Mouse (Mus musculus) spleen, embryonic (tissue): ENCODE results near the gene Mex3a.

Experiments
- CTCF ChIA-PET: fragments of 350-600 bp; sonication (Branson Sonifier 250); formaldehyde crosslinking; loops from one replicate; lab custom pipeline; 2022; lab: Charles Lee

The Mex3a gene

DNA sequence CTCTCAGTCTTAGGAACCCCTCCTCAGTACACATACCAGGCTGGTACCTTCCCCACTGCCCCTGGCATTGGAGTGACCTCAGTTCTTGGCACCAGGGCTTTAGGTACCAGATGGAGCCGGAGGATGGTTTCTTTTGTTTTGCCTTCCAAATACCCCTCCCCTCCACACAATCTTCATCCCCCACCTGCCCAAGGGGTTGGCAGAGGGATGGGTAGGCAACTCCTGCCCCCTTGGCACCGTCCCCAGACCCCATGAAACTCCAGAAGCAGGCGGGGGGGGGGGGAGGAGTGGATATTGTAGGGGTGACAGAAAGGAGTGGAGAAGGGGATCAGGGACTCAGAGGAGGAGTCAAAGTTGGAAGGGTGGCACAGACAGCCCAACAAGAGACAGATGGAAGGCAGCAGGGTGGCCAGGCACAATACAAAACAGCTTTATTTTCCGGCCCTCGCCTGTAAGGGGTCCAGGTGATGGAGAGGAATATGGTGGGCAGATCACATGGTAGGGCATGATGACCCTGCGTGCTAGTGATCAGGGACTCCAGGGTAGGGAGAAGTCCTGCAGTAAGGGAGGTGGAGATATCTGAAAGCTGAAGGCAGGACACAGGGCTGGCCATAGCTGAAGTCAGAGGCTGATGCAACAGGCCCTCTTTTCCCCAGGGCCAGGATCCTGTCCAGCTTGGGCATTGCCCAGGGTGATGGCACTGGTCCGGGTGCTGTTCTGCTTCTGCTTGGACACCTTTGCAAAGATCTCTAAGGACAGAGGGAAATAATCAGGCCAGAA, 9.6 kb downstream of the Mex3a start:
- CTCF ChIA-PET = interaction anchor here (0.5 kb wide), 1 partner anchor 60 kb away, joined by 5 read pairs; no protein-coding TSS in a partner anchor

DNA sequence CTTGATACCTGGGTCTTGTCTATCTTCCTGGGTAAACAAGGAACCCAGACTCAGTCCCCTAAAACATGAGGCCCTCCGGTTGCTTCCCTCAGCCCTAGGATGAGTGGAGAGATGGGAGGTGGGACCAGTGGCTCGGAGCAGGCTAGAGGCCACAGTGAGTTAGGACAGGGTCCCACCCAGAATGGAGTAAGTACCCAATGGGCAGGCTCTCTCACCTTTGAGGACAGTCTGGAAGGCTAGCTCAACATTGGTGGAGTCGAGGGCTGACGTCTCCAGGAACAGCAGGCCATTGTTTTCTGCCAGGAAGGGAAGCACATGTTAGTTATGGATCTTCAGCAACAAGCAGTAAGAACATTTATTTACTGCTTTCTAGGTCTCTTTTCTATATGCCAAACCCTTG, 10.3 kb downstream of the Mex3a start:
- CTCF ChIA-PET = interaction anchor here (0.5 kb wide), 1 partner anchor 60 kb away, joined by 5 read pairs; no protein-coding TSS in a partner anchor

DNA sequence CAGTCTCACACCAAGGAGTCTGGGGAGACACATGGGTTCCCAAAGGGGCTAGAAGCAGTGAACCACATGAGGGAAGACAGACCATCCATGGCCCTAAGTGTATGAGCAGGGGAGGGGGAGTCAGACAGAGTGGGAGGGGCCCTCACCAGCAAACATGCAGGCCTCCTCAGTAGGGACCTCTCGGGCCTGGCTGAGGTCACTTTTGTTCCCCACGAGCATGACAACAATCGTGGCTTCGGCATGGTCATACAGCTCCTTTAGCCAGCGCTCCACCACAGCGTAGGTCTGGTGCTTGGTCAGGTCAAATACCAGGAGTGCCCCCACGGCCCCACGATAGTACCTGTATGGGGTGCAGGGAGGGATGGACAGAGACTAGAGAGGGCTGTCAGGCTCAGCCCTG, 11.0 kb downstream of the Mex3a start:
- CTCF ChIA-PET = interaction anchor here (0.9 kb wide), 1 partner anchor 11 kb away, joined by 3 read pairs; the partner anchor contains the start of gene Mex3a

DNA sequence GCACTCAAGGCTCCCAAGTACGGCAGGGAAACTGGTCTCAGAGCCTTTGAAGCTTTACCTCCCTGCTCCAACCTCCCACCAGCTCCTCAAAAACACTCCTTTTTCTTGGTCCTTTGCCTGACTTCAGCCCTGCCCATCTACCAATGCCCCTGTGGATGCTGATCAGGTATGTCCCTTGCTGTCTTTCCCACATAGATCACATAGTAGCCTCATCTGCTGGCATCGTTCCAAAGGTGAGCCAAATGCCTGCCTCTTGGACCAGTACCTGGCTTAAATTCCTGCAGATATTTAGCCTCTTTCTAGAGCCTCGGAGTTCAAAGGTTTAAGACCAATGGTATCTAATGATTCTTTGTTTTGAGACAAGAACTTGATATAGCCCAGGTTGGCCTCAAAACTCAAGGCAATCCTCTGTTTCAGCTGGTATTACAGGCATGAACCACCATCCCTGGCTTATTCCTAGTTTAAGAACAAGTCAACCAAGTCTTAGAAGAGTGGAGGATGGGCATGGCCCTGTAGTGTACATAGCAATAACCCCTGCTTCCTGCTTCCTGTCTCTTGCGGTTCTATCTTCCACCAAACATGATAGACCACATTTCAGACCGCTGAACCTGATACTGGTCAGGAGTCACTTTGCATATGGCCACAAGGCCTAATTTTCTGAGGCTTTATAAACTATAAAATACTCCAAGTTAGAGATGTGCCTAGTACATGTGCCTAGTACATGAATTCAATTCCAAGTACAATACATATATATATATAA, 11.6 kb downstream of the Mex3a start:
- CTCF ChIA-PET = interaction anchor here (0.9 kb wide), 1 partner anchor 12 kb away, joined by 3 read pairs; the partner anchor contains the start of gene Mex3a

DNA sequence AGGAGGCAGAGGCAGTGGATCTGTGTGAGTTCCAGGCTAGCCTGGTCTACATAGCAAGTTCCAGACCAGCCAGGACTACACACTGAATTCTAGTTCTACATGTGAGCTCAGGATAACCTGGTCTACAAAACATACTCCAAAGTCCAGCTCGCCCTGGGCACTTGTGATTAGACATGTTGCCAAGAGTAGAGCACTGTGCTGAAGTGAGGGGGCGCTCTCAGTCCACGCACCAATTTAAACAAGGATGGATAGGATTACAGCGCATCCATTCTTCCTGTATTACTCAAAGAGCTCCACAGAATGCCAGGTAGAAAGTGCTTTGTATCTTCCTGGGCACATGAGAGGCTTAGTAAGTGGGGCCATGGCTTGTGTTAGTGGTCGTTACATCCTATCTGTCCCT, 12.3 kb downstream of the Mex3a start:
- CTCF ChIA-PET = interaction anchor here (0.6 kb wide), 1 partner anchor 790 kb away, joined by 3 read pairs; no protein-coding TSS in a partner anchor

DNA sequence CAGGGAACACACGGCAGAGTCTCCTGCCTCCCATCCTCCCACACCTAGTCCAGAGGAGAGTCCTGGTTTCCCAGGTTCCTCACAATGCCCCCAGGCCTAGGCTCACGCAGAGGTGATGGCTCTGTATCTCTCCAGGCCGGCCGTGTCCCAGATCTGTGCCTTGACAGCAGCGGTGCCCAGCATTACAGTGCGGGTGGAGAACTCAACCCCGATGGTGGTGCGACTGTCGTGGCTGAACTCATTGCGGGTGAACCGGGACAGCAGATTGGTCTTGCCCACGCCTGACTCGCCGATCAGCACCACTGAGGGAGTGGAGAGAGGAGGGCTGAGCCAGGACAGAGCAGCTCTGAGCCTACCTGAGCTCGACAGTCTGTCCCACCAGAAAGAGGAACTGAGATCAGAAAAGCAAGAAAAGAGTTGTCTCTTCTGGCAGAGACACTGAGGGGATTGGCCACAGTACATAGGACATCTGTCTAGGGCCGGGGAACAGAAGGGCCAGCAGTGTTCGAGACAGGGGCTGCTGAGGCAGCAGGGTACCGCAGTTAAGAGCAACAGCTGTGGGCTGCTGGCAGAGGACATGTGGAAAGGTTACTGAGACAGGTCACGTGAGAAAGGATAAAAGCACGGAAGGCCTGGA, 12.9 kb downstream of the Mex3a start:
- CTCF ChIA-PET = interaction anchor here (0.6 kb wide), 1 partner anchor 790 kb away, joined by 3 read pairs; no protein-coding TSS in a partner anchor

DNA sequence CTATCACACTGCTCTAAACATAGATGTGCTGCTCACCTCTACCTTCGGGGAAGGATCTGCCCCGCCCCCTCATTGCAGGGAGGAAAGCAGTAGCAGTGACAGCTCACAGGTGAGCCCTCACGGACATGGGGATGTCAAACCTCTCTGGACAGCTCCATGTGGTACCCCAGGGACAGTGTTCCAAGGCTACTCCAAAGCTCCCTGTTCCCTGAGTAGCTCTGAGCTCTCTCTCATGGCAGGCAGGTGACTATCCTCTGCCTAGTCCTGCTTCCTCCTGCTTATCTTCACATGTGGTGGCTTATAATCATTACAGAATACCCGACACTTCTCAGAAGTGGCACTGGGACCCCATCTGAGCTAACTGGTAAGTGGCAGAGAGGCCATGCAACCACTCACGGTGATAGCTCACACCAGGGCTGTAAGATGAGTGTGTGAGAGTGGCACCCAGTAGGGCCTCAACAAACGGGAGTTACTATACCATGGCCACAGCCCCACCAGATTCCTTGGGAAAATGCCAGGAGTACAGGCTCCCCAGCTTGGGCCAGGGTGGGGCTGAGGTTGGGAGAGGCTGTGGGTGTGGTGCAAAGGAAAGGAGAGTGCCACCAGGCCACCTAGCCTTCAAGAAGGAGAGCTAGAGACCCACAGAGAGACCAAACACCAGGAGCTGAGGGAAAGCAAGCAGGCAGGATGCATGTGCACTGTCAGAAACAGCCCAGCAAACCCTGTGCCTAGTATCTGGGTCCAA, 14.7 kb downstream of the Mex3a start:
- CTCF ChIA-PET = interaction anchor here (0.7 kb wide), 1 partner anchor 44 kb away, joined by 4 read pairs; no protein-coding TSS in a partner anchor

DNA sequence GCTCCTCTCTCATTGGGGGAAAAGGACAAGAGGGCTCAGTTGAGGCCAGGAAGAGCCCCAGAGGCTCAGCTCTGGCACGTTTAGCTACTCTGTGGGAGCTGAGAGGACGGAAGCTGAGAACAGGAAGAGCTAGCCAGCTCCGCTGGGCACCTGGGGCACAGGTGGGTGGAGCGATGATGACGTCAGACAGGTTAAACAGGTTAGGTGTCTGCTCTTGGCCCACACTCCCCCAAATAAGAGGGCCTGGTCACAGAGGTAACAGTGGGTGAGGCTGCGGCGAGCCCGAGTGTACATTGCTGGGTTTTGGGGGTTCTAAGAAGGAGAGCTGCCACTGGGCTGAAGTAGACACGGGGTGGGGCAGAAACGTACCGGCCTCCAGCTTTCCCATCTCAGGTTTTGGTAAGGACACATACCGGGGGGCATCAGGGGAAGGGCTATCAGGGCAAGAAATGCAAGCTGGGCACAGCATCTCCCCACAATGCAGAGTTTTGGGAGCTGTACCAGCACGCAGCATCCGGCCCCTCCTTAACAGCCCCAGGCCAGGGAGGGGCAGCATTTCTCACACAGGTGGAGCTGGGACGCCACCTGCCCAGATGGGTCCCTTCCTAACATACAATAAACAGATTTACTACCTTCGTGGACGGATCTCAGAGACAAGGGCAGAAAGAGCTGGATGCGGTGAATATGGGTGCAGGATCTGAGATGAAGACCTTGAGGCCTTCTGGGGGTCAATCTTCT, 16.2 kb downstream of the Mex3a start, which contains the start of gene Rab25:
Gene Rab25 (minus strand): TSS at position 121 of the 738 bp plus-strand sequence.
- CTCF ChIA-PET = no interaction called here

DNA sequence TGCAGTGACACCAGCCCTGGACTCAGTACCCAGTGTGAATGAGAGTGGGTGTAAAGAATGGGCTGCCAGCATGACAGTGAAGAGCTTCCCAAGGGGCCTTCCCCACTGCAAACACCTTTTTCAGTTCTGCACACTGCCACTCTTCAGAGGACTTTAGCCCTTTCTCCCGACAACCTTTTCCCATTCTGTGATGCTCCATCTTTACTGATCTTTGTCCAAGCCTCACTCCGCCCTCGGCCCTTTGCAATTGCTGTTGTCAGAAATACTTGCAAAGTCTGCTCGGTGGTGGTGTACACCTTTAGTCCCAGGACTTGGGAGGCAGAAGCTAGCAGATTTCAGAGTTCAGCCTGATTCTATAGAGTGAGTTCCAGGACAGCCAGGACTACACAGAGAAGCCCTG, 19.4 kb downstream of the Mex3a start:
- CTCF ChIA-PET = no interaction called here

DNA sequence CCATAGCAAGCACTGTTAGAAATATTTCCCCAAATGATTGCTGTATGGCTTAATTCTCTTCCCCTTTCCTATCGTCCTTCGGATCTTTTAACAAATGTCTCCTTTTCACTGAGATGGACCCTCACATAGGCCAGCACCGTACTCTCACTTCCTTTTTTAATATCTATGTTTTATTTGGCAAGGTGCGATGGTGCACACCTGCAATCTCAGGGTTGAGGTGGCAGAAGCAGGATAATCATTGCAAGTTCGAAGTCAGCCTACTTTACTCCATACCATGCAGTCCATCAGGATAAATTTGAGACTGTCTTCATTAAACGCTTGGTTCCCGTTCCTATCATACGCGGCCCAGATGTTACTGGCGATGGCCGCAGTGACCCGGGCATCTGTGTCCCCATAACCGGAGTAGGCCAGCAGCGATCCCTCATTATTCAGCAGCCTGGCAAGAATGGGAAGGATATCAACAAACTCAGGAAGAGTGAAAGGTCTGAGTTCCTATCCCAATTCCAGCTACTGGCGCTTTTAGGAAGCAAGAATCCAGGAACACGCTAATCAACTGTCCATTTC, 20.0 kb downstream of the Mex3a start:
- CTCF ChIA-PET = no interaction called here

DNA sequence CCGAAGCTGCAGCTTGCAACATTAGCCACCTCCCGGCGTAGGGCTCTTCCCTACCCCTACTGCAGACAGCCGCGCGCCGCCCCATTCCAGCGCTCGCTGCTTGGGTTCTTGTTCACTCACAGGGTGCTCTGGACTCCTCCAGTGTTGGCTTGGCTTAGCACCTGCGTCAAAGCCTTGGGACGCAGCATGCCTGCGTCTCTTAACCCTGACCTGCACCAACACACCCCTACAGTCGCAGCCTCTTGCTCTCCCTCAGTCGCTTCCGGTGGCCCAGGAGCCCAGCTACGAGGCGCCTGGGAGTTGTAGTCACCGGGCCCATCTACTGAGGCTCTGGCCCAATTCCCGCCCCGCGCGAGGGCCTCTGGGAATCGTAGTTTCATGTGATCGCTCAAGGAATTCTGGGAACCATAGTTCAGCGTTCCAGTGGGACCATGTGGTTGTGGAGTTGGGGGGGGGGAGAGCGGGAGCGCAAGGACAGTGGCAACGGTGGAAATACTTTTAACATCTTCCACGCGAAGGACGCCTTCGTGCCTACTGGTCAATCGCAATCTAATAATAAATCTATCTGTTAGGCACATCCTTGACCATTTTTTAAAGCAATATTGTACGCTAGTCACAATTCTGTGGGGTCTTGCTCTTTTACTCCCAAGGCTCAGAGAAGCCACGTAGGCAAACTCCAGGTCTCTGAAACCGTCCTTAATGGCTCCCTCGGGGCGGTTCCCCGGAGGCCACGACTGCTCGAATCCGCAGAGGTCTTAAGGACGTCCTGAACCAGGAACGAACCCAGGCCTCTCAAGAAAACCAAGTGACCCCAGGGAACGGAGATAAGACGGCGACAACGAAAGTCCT, 20.7 kb downstream of the Mex3a start, which contains the start of gene Lamtor2:
Gene Lamtor2 (minus strand): TSS at position 399 of the 849 bp plus-strand sequence.
- CTCF ChIA-PET = no interaction called here

DNA sequence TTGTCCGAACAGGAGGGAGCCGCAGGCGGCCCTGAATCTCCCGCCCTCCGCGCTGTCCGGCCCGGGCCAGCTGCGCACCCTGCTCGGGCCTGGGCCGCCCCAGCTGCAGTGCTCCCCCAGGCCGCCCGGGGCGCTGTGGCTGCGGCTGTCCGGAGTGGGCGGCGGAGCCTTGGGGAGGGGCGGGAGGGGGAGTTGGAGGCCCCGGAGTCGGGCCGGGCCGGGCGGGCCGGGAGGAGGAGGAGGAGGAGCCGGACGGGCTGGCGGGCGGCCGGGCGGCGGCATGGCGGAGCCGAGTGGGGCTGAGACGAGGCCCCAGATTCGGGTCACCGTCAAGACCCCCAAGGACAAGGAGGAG, 21.3 kb downstream of the Mex3a start, which contains the start of gene Ubqln4:
Gene Ubqln4 (plus strand): TSS at position 234 of the 355 bp plus-strand sequence.
- CTCF ChIA-PET = no interaction called here

DNA sequence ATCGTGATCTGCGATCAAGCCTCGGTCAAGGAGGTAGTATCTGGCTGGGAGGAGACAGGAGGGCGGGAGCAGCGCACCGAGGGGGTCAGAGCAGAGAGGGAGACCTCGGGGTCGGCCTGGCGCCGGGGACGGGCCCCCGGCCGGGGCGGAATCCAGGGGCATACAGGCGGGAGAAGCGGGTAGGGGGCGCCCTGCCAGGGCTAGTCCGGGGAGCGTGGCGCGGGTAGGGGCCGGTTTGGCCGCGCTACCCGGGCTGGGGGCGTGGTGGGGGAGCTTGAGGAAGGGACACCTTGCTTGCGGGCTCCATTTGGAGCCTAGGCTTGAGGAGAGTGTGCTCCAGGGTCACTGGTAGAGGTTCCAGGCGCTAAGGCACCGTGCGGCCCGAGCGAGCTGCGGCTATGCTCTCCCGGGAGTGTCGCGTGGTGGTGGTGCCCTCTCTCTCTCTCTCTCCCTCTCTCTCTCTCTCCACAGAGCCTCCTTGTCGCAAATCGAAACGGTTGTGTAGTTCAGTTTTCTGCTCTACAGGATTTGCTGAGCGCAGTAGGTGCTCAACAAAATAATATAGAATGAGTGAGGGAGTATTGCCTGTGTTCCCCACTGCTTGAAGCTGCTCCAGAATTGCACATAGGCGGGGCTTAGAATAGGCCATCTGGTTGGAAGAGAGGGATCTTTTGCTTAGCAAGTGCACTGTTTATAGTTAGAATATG, 21.8 kb downstream of the Mex3a start:
- CTCF ChIA-PET = interaction anchor here (0.5 to 0.6 kb wide), 2 partner anchors 35 to 819 kb away, joined by 3 to 9 read pairs; no protein-coding TSS in a partner anchor

DNA sequence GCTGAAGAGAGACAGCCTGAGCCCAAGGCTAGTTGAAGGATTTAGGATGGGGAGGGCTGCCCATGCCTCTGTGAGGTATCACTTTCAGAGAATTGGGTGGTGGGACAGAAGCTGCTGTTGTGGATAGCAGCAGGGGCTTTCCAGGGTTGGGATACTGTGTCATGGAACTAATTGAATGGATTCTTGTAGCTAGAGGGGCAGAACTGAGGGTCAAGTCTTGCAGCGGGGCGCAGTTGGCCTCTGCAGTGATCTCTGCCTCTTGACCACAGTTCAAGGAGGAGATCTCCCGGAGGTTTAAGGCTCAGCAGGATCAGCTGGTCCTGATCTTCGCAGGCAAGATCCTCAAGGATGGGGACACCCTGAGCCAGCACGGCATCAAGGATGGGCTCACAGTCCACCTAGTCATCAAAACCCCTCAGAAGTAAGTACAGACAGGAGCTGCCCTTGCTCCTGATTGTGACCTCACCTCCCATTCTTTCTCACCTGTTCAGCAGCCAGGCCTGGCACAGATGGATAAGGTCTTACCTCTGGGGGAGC, 22.9 kb downstream of the Mex3a start:
- CTCF ChIA-PET = interaction anchor here (0.5 kb wide), 1 partner anchor 22 kb away, joined by 3 read pairs; no protein-coding TSS in a partner anchor

DNA sequence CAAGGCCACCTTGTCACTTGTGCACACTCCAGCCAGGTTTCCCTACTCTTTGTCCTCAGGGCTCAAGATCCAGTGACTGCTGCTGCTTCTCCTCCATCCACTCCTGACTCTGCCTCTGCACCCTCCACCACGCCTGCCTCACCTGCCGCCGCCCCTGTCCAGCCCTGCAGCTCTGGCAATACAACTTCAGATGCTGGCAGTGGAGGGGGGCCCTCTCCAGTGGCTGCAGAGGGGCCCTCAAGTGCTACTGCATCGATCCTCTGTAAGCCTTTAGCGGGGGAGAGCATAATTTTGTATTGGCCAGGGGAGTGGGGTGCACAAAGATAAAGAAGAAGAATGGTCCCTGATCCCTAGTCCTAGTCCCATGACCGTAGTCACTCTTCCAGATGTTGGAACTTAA, 23.5 kb downstream of the Mex3a start:
- CTCF ChIA-PET = no interaction called here

DNA sequence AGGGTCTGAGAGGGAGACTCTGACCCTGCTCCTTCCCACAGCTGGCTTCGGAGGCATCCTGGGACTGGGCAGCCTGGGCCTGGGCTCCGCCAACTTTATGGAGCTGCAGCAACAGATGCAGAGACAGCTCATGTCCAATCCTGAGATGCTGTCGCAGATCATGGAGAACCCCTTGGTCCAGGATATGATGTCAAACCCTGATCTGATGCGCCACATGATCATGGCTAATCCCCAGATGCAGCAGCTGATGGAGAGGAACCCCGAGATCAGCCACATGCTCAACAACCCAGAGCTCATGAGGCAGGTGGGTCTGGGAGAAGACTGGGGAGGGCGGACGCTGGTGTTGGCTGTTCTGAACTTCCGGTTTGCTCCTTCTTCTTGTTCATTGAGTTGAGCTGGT, 24.4 kb downstream of the Mex3a start:
- CTCF ChIA-PET = no interaction called here

DNA sequence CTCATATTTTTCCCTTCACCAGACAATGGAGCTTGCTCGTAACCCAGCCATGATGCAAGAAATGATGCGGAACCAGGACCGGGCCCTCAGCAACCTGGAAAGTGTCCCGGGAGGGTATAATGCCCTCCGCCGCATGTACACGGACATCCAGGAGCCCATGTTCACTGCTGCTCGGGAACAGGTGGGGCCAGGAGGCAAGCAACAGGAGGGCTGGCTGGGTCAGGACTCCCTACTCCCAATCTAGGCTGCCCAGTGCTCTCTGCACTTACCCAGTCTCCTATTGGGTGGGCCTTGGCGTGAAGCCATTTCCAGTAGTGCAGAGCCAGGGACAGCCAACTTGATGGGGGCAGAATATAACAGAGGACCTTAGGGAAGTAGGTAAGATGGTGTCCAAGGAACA, 27.4 kb downstream of the Mex3a start:
- CTCF ChIA-PET = no interaction called here

DNA sequence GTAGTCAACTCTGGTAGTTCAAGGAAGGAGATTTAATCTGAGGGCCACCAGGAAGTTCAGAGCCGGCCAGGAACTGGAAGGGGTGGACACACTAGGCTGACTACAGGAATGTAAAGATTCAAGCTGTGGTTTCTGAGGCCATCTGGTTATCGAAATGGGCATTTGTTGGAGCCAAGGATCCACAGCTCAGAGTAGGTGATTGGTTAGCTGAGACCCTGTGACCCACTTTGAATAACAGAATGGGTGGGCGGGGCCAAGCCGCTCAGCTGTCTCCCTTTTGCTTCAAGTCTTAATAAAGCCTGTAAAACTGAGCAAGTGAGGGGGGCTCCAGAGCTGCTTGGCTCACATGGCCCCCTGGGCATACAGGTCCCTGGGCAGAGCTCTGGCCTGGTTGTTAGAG, 29.8 kb downstream of the Mex3a start:
- CTCF ChIA-PET = no interaction called here
